Mouse (Mus musculus): ENCODE measurements at regions not wholly inside any gene's neighbourhood (a gene's known extent, or its start where the extent isn't known, plus 50 kb on each side); places are given as distances from the start of the nearest gene placed in this dataset.

DNA sequence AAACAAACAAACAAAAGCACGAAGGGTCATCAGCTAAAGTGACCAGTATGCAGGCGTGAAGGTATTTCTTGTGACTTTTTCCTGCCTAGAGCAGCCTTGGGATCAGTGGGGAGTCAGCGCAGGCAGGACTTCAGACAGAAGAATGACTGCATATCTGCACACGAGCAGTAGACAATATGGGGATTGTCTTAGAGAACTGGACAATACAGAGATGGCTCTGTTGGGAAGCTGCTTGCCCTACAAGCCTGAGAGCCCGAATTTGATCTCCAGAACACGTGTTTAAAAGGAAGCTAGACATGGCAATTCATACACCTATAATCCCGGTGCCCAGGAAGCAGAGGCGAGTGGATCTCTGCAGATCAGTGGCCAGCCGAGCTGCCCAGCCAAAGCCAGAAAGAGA is 382.5 kb downstream of the Wdr11 start:
- ATAC-seq (ENCODE audit: insufficient number of reproducible peaks, low FRiP score, low TSS enrichment): no peak

DNA sequence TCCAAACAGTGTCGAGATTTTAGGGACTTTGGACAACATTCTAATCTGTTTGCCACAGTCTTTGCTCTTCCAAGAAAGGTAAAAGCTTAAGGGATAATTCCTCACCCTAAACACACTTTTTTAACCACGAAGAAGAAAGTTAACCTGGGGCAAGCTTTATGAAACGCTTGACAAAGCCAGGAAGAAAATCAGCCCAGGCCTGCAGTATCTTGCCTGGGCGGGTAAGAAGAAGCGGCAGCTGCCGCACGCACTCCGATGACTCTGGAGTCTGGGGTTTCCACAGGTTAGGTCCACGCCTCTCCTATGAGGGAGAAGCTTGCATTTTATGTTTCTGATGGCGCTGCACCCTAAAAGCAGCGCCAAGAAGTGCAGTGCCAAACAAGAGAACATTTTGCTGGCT is 383.2 kb downstream of the Wdr11 start:
- ATAC-seq (ENCODE audit: insufficient number of reproducible peaks, low FRiP score, low TSS enrichment): no peak

DNA sequence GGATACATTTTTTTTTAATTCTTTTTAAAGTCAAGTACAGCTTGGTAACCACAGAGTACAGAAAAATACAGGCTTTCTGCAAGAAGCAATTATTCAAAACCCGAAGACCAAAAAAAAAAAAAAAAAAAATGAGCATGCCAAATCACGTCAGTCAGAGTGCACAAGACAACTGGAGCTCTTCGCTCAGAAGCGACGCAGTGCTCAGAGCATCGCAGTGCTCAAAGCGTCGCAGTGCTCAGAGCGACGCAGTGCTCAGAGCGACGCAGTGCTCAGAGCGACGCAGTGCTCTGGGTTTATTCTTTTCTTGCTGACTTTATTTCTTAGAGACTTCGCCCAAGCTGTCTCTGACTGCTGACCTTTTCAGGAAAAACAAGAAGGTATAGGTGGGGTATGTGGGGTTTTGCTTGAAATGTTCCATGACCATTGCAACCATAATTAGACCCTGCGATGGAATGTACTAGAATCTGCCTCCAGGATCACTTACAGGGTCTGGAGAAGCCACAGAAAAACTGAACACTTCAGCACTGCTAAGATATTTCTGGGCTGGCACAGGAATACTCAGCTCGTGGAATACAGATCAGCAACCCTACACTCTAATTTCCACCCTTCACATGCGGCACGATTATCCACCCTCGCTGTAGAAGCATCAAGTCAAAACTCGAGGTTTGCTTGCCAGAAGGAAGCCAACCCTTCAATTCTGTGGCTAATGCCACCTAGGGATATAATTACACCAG is 384.3 kb downstream of the Wdr11 start:
- ATAC-seq (ENCODE audit: insufficient number of reproducible peaks, low FRiP score, low TSS enrichment): no peak

DNA sequence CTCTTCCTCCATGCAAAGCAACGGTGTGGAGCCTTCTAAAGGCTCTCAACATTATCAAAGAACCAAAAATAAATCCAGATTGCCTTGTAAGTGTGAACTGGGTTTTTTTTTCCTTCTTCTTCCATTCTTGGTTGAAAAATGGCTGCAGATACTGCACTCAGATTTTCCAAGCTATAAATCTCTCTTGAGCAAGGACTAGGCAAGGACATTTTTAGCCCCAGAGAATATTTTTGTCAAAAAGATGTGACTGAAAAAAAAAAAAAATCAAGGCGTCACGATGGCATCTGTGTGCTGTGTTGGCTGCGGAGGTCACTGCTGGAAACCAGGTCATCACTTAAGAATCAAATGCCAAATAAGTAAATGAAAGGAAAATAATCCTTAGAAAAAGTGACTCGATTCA is 386.9 kb downstream of the Wdr11 start:
- ATAC-seq (ENCODE audit: insufficient number of reproducible peaks, low FRiP score, low TSS enrichment): no peak

DNA sequence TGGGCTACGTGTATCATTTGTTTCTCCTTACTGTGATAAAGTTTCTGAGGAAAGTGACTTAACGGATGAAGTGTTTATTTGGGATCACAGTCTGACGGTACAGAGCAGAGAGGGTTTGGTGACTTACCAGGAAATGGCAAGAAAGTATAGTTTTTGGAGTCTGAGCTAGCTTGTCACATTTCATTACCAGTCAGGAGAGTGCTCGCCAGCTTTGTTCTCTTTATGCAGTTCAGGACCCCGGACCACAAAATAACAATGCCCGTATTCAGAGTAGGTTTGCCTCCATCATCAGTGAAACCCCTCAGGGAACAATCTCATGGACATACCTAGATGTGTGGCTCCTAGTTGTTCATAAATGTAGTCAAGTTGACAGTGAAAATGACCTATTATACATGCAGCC is 387.7 kb downstream of the Wdr11 start:
- no peak for ATAC-seq (ENCODE audit: insufficient number of reproducible peaks, low FRiP score, low TSS enrichment)

DNA sequence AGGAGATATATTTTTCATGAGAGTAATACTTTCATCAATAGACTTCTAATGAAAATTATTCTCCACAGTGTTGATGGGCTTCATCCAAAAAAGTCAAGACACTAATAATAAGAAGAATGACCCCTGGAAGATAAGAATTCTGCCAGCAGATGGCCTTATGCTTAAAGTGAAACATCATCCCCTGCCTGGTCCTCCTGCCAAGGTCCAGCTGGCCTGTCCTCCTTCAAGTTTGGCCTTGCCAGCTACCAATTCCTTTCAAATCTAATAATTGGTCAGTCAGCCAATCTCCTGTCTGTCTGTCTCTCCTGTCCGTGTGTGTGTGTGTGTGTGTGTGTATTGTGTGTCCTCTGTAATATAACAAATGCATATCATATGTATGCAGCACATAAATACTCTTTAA is 388.8 kb downstream of the Wdr11 start:
- ATAC-seq (ENCODE audit: insufficient number of reproducible peaks, low FRiP score, low TSS enrichment): no peak

DNA sequence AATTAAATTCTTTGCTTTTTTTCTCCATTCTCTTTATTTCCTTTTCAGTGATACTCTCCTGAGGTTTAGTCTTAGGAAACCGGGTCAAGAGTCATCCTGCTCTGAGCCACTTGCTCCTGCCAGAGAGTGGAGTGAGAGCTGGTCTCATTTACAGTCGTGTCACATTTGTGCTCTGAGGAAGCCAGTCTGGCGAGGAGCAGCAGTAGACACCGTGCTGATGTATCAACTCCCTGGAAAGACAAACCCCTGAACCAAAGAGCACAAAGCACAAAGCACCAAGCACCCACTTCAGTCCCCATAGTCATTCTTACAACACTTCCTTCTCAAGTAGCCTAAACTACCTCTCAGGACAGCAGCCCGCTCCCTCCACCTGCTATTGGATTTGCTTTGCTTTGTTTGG is 390.7 kb downstream of the Wdr11 start:
- ATAC-seq (ENCODE audit: insufficient number of reproducible peaks, low FRiP score, low TSS enrichment): no peak

DNA sequence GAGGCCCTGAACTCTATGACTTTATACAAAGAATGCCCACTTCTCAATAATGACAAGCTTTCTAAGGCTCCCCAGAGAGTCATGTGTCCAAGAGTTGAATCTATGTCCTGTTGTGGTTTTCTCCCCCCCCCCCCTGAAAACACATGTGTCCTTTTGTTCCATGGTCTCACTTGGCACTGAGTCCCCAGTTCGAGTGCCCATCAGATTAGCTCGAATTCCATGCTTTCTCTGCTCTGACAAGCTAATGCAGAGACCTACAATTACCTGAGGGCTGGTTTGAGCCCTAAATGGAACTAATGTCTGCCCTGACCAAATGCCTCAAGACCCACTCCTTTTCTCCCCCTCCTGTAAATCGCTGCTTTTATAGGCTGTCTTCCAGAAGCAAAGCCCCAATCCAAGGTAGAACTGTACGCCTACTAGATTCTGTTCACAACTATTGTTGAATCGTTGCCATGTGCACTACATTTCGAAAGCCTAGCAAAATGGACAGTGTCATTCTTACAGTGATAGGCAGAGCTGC is 392.0 kb downstream of the Wdr11 start:
- ATAC-seq (ENCODE audit: insufficient number of reproducible peaks, low FRiP score, low TSS enrichment): no peak

DNA sequence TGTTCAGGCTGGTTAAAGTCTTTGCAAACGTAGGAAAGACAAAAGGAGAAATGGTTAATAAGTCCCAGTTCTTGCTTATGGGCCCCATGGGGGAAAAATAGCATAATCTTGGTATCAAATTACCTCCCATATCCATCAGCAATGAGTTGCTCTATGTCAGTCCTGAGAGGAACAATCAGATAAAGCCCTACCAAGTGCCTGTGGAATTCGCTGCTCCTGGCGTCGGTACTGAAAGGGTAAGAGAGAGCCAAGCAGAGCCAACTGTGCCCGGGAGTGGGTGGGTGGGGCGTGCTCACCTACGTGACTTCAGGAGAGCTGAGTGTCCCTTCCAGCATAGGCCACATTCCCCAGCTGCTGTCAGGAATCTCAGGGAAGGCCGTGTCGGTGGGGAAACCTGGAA is 392.7 kb downstream of the Wdr11 start:
- no peak for ATAC-seq (ENCODE audit: insufficient number of reproducible peaks, low FRiP score, low TSS enrichment)

DNA sequence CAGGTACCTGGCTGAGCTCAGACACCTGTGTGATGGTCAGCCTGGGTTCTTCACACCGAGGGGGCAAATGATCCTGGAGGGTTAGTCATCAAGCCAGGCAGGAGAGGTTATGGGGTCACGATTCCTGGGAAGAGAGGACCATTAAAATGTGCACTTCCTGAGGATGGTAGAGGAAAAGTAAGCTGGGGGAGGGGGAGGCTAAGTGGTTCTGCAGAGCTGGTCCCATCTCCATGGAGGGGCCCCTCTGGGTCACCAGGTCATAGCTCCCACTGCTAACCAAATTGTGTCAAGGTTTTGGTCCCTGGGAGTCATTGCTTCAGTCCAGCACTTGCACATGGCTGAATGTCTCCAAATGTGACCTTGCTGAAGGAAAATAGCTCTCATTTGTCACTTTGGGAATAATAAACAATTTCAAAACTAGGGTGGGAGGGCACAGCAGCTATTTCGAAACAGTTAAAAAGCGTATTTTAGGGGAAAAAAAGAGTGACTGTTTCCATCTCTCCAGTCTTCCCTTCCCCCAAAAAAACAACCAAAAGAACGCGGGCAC is 395.5 kb downstream of the Wdr11 start:
- no peak for ATAC-seq (ENCODE audit: insufficient number of reproducible peaks, low FRiP score, low TSS enrichment)

DNA sequence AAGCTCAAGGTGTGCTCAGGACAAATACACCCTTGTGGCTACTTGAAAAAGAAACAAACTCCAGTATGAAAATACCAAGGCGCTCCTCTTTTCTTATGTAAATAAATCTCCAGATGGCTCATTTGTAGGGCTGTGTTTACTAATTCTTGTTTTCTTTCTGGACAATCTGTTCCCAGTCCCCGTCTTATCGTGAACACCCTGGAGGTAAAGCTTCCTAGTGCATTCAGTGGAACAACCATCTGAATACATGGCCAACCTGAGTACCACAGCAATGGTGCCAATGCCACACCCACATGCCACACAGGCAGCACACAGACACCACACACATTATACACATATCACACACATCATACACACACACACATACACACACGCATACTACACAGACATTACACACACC is 396.1 kb downstream of the Wdr11 start:
- no peak for ATAC-seq (ENCODE audit: insufficient number of reproducible peaks, low FRiP score, low TSS enrichment)

DNA sequence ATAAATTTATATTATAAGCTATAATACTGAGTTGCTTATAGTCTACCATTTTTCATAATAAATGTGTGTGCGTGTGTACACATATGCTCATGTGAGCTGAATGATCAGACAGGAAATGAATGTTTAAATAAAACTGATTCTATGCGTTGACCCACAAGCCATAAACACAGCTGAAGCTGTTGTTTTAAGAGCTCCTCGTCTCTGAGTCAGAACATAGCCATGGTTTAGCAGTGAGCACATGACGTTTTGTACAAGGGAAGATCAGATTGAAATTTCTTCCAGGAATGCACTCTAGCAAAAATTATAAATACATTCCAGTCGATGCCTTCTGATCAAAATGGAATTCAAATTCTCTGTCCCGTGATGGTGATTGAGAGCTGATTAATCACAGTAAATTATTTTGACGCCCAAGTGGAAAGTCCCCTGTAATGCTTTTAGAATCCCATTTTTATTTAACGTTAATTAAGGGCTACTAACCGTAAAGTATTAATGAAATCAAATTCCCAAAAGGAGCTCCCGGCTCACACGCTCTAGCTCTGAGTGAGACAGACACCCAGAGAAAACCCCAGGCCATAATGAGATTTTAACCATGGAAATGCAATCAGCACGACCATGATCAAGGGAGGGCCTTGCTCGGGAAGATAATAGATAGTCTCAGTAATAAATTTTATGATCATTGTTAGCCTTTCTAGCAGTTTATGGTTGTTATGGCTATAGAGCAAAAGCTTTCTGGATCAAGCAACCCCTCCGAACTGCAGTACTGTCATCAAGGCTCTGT is 402.0 kb downstream of the Wdr11 start:
- ATAC-seq (ENCODE audit: insufficient number of reproducible peaks, low FRiP score, low TSS enrichment): no peak

DNA sequence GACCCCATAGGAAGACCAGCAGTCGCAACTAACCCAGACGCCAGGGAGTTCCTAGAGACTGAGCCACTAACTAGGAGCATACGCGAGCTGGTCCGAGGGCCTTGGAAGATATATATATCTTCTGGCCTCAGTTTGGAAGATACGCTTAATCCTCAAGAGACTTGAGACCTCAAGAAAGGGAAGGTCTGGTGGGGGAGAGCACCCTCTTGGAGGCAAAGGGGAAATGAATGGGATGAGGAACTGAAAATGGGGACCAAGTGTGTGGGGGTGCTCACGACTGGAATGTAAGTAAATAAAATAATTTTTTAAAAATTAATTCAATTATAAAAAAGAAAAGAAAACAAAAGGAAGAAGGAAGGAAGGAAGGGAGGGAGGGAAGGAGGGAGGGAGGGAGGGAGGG is 403.9 kb downstream of the Wdr11 start:
- no peak for ATAC-seq (ENCODE audit: insufficient number of reproducible peaks, low FRiP score, low TSS enrichment)

DNA sequence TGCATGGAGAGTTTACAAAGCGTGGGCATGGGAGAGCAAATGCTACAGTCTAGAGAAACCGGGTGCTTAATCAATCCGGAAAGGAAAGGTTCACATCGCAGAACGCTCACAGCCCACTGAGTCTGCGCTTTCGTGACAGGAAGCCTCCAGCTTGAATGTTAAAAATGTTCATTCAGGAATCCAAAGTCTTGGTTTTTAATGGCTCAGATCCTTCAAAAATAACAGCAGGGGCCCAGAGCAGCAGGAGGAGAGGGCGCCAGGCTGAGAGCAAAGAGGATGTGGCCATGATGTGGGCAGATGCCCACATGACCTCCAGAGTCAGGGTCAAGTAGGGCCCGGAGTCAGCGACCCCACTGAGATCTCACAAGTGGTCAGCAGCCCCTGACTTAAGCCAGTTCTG is 409.4 kb downstream of the Wdr11 start:
- no peak for ATAC-seq (ENCODE audit: insufficient number of reproducible peaks, low FRiP score, low TSS enrichment)

DNA sequence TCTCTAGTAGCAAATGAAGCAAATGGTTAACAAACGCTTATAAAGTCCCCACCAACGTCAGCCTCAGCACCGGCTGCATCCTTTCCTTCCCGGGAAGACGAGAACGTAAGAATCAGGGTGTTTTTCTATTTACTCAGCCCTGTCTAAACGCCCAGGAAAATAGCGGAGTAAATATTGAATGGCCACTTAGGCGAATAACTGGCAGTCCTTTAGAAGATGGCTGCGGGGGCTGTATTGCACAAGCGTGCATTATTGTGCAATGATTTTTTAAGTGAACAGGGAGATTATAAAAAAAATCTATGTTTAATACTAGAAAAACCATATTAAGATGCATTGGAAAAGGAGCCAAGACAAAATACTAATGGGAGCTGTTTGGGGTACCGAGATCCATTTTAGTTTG is 410.3 kb downstream of the Wdr11 start:
- ATAC-seq (ENCODE audit: insufficient number of reproducible peaks, low FRiP score, low TSS enrichment): no peak

DNA sequence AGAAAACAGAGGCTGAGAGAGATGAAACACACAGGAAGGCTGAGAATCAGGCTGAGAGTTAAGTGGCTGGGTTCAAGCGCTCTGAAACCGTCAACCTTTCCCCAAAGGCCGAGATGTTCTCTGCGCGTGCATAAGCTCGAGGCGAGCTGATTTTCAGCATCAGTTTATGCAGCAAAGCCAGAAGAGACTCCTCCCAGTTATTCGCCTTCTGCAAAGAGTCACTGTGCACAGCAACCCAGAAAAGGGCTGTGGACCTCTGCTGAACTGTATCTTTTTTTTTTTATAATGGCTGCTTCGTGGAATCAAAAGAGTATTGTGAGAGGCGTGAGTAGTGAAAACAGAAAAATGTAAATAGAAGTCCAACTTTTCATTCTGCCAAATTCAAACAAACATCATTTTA is 413.7 kb downstream of the Wdr11 start:
- no peak for ATAC-seq (ENCODE audit: insufficient number of reproducible peaks, low FRiP score, low TSS enrichment)

DNA sequence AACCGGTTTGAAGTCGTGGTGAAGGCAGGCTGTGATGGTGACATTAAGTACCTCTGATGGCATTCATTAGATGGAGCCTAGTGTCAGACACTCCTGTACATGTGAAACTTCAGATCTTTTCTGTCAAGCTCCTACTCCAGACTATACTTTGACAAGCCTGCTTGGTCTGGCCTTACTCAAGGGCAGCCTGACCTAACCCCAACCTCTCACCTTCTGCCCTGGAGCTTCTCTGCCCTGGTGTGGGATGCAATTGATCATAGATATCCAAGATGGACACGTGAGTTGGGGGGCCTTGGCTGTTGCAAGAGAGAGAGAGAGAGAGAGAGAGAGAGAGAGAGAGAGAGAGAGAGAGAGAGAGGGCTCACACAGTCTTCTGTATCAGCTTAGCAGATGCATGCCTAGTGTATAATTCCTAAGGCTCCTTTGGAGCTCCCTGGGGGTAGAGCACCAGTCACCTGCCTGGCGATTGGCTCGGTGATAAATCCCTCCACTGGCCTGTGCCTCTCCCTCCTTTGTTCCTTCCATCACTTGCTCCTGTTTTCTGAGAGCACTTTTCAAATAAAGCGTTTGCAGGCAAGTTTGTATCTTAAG is 416.4 kb downstream of the Wdr11 start:
- ATAC-seq (ENCODE audit: insufficient number of reproducible peaks, low FRiP score, low TSS enrichment): no peak

DNA sequence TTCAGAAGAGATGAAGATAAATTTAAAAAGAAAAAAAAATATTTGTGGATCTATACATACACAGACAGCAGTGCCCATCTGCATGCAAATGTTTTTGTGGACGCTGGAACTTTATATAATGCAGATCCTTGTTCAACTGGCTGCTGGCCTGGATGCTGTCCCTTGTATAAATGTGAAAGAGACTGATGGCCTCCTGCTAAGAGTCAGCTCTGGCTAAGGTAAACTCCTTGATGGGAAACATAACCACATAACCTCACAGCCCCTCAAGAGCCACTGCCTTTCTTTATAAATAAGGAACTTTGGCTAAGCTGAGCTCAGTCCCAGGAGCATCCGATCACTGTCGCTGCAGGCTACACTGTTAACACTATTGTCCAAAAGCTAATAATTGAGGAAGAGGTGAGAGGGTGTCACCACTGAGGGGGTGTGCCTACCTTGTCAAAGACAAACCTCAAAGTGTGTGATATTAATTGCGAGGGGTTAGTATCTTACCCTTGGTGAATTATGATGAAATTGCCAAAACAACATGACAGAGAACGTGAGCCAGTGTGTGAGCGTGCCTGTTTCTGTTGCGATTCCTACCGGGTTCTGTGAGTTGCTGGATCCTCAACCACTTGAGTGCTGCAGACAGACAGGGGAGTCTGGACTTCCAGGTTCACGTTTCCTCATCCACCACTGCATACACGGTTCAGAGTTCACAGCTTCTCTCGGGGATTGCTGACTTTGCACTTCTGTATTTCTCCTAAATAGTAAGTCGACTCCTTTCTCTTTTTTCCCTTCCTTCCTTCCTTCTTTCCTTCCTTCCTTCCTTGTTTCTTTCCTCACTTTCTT is 417.1 kb downstream of the Wdr11 start:
- no peak for ATAC-seq (ENCODE audit: insufficient number of reproducible peaks, low FRiP score, low TSS enrichment)

DNA sequence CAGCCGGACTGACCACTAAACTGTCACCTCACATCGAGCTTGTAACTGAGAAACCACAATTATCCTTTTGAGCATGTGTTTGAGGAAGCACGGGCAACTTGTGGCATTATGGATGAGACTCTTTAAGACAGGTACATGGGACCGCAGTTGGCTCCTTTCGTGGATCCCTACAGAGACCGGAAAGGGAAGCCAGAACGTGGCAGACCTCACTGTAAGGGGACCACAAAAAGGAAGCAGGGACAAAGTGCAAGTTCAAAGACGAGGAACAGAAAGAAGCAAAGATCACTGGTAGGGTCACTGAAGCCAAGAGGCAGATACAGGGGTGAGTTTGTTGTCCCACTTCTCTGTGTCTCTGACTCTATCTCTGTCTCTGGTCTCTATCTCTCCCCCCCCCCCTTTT is 420.4 kb downstream of the Wdr11 start:
- no peak for ATAC-seq (ENCODE audit: insufficient number of reproducible peaks, low FRiP score, low TSS enrichment)

DNA sequence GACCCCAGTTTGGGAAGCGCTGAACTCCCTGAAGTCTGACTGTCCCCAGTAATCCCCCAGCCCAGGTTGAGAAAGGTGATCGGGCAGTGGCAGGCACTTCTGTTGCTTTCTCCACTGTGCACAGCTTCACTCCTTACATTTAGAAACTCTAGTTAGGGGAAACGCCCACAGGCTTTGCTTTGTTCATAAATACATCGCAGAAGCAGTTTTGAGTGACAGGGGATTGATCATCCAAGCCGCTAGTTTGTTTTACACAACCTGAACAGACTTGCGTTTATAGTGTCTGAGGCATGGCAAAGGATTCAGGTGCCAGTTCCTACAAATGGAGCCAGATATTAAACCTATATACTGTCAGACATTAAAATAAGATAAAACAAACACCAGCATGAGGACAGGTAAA is 421.4 kb downstream of the Wdr11 start:
- ATAC-seq (ENCODE audit: insufficient number of reproducible peaks, low FRiP score, low TSS enrichment): no peak
